Mouse (Mus musculus): ENCODE results near the gene Cbx7.
"Not testable (repeated sequence)": the region's sequence is repeated elsewhere in the genome, so short reads cannot be mapped to it uniquely, and the experiment has no call there.

Gene Cbx7

GRCm38 (mm10) chr15:79895221-79896079, 75.5 kb downstream of the Cbx7 start:
- DNase-seq (ENCODE audit: low read depth, low spot score), result not testable (repeated sequence)

DNA sequence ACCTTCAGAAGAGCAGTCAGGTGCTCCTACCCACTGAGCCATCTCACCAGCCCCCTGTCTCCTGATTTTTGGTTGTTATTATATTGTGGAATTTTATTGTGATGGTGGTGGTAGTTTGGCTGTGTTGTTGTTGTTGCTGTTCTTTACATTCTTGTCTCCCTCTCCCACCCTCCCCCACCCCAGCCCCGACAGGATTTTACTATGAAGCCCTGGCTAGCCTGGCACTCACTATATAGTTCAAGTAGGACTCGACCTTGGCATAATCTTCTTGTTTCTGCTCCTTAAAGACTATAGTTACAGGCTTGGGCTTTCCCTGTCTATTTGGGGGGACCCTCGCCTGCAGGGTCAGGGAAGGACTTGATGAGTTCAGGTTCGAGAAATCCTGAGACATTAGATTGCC, 76.6 kb downstream of the Cbx7 start:
- DNase-seq (ENCODE audit: low read depth, low spot score), result no peak

- no peak for DNase-seq (ENCODE audit: low read depth, low spot score)
Observed at GRCm38 (mm10) chr15:79893824-79894123, 77.1 kb downstream of the Cbx7 start.

DNA sequence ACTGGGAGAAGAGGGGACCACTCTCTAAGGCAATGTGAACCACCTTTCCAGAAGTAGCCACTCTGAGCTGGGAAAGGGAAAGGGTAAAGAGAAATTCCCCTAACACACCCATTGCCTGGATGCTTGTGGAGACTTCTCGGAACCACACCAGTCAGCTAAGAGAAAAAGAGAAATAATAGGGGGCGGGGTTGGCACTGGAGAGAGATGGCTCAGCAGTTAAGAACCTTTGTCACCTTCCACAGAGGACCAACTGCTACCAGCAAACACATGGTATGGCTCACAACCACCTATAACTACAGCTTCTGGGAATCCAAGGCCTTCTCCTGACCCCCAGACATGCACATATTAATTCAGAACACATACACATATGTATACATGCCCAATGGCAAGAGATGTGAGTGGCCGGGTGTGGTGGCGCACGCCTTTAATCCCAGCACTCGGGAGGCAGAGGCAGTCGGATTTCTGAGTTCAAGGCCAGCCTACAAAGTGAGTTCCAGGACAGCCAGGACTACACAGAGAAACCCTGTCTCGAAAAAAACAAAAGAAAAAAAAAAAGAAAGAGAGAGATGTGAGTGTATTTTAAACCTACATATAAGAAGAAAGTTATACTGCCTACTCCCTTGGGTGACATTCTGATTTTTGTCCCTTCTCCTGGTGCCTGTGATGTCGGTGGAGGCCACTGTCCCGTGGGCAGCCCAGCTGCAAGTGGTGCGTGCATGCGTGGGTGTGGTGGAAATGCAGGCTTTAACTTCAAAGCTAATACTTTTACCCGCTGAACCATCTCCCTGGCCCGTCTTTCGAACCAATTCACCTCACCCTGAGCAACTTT, 77.7 kb downstream of the Cbx7 start:
- no peak for DNase-seq (ENCODE audit: low read depth, low spot score)

- DNase-seq (ENCODE audit: low read depth, low spot score), result no peak
Observed at GRCm38 (mm10) chr15:79892213-79892541, 78.7 kb downstream of the Cbx7 start.

GRCm38 (mm10) chr15:79891436-79892212, 79.3 kb downstream of the Cbx7 start, which contains the start of gene Apobec3:
Gene Apobec3, plus strand, starts transcription at chr15:79891659.
- no peak for DNase-seq (ENCODE audit: low read depth, low spot score)

DNA sequence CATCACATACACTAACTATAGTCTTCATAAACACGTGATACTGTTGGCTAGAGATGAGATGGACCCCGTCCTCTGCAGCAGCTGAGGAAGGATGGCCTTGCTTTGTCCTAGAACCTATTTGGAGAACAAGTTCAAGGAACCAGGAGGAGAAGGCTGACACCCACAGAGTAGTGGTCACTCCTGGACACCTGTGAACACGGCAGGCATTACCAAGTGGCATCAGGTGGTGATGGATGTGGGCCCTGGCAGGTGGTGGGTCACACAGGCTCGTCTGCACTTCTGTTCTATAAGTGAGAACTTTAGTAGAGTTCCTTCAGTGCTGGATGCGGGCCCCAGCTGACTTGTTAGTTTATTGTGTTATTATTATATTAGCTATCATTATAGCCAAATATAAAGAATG, 86.1 kb downstream of the Cbx7 start:
- no peak for DNase-seq (ENCODE audit: low read depth, low spot score)

- DNase-seq (ENCODE audit: low read depth, low spot score), result peak; percentile 70
Observed at GRCm38 (mm10) chr15:79883352-79883822, 87.5 kb downstream of the Cbx7 start.

DNA sequence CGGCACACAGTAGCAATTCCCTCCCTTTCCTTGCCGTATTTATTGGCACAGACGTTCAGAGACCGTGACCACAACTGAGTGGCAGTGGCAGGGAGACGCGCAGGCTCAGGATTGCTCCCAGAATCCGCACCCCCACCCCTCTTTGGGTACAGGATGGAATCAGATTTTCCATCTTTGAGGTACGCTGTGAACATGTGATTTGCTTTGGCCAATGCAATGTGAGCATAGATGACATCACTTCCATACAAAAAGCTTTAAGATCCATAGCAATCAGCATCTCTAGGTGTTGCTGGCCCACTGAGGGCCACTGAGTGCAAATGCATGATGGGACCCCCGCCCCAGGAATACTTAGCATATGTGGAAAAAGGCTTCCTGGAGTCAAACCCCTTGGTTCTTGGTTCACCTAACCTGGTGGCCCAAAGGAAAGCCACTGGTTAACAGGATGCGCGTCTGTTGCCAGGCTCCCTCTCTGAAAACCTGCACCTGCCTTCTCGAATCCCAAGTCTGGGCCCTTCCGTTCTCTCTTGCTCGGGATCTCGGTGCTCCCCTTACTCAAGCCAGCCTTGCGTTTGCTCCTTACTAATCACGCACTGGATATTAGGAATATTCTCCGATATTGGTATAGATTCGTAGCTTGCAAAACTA, 88.2 kb downstream of the Cbx7 start:
- no peak for DNase-seq (ENCODE audit: low read depth, low spot score)

DNA sequence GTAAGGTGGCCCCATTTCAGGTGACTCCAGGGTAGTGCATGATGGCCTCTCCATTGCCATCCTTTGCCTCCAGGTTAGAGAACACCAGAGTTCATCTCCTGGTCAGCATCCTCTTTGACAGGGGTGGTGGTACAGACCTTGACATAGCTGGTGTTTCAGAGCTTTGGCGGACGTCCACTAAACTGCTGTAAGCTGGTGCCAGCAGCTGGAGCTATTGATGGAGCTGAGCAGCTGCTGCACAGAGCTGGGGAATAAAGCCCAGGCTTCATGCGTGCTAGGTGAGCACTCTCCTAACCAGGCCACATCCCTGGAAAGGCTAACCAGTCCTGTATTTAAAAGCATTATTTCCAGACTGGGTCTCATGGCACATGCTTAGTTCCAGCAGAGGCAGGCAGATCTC, 90.4 kb downstream of the Cbx7 start:
- DNase-seq (ENCODE audit: low read depth, low spot score), result no peak

DNA sequence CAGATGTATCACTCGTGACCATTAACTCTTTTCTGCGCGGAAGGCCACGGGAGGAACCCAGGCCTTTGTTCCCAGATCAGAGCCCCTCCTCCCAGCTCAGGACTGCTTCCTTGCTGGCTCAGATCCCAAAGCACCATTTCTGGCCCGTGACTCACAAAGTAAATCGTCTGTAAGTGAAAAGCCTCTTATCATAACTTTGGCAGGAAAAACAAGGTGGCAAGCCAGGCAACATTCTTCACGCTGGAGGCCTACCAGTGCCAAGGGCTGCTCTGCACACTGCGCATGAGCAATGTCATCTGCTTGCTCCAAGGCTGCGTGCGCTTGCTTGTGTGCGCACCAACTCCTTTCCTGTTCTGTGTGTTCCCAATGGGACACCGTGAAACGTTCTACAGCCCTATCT, 91.6 kb downstream of the Cbx7 start:
- DNase-seq (ENCODE audit: low read depth, low spot score), result no peak

GRCm38 (mm10) chr15:79878725-79879136, 92.2 kb downstream of the Cbx7 start:
- no peak for DNase-seq (ENCODE audit: low read depth, low spot score)

DNA sequence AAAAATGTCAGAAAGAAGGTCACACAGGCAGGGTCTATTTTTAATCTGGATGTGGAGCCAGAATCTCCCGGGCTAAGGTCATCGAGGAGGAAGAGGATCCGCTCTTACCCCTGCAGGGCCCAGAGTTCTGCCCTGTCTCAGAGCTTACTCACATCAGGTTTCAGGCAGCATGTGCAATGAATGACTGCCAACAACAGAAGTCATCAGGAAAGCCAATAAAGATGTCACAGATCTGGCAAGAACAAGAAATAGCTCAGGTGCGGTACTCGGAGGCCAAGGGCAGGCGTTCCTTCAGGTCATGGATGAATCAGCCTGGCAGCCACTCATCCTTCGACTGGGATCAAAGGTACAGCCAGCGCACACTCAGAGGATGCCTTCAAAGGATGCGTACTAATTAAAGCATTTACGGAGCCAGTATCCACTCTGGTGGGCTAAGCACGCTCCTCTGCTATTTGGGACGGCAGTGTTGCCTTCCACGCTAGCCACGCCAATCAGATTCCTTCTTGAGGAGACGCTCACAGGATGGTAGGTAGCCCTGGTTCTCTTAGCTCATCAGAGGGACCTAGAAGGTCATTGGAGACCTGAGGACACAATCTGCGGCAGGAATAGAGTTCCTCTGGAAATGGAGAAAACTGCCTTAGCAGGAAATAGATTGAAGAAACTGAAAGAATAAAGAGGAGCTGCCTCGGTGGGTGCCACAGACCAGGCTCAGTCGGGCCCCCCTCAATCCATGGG, 95.5 kb downstream of the Cbx7 start:
- DNase-seq (ENCODE audit: low read depth, low spot score), result no peak

DNA sequence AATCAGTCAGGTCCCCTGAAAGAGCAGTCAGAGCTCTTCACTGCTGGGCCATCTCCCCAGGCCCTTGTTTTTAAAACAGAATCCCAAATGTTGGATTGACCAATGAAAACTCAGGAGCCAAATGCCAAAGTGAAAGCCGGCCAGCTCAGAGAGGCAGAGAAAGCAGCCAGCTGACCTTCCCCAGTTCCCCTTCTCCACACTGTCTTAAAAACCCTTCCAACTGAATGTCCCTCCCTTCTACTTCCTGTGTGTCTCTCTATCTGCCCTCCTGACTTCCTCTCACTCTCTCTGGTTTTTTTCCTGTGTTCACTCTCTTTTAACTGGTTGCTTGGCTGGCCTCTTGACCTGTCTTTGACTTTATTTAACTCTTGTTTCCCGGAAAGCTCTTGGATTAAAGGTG, 96.9 kb downstream of the Cbx7 start:
- no peak for DNase-seq (ENCODE audit: low read depth, low spot score)

- no peak for DNase-seq (ENCODE audit: low read depth, low spot score)
Observed at GRCm38 (mm10) chr15:79873545-79873944, 97.4 kb downstream of the Cbx7 start.

- no peak for DNase-seq (ENCODE audit: low read depth, low spot score)
Observed at GRCm38 (mm10) chr15:79867260-79868002, 103.5 kb downstream of the Cbx7 start.
